Mouse (Mus musculus) thymus, postnatal 36 days (tissue): Measurements from ENCODE around the gene G2e3.
A peak's percentile ranks its signal among the peaks of the same experiment; 100 is the strongest.

Experiments used
- DNase-seq, 2 experiments: peaks; one replicate each; pipeline ENCODE4 v3.0.0; 2022; ENCODE audit warnings: mixed read lengths in 2 of 2

G2e3 gene

DNA sequence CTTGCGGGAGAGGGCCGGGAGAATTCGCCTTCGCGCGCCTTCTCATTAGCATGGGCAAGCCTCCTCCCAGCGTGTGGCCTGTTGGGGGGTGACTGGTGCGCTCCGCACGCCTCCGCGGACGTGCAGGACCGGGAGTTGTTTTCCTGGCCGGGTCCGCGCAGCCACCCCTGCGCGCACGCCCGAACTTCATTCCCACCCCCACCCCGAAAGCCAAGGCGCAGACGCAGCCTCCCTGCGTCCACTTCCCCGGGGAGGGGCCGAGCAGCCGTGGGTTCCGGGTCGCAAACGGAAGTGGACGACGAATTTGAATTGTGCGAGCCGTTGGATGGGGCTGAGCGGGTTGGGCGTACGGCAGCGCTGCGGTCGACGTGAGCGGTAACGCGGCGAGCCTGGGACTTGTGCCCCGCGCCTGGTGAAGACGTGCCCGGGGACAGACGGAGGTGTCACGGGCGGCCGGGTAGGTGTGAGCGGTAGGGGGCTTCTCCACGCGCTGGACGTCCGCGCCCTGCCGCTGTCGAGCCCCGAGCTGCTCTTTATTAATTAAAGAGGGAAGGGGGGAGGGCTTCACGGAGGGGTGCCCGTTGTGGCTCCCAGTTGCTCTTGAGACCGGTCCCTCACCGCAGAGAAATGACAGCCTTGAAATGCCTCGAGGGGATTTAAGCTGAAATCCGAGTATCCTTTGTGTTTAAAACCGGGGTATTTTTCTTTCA is at the start of gene G2e3:
TSS of gene G2e3 (plus strand) at position 74 of the 710 bp plus-strand sequence.
- peak; percentile 80 to 86 for DNase-seq

DNA sequence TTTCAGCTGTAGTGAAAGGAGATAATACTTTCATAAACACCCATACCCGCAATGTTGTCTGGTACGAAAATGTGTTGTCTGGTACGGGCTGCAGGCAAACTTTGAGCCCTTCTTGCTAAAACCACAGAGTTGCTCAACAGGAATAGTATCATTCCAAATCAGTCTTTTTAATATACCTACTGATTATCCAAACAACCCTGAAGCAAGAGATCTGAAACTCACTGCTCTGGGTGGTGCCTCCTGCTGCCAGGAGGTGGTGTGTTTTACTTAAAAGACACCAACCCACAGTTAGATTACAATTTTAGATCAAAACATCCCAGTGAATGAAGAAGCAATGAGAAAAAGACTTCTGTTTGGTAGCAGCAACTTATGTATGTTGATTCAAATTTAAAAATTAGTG is 24.3 kb upstream of the G2e3 start:
- DNase-seq, result no peak

DNA sequence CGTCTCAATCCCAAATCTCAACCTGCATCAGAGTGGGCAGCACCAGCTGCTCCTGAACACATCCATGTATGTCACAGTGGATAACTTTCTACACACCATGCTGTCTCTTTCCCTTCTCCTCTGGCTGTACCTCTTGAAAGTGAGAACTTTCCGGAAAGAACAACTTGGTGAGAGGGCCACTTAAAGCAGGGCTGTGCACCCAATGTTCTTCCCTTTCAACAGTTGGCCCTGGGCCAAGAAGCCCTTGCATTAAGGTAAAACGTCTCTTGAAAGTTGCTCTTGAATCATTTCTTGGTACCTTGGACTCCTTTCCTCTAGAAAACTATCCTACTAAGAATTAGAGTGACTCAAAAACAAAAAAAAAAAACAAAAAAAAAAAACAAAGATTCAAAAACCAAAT is 21.0 kb upstream of the G2e3 start:
- DNase-seq, result no peak

DNA sequence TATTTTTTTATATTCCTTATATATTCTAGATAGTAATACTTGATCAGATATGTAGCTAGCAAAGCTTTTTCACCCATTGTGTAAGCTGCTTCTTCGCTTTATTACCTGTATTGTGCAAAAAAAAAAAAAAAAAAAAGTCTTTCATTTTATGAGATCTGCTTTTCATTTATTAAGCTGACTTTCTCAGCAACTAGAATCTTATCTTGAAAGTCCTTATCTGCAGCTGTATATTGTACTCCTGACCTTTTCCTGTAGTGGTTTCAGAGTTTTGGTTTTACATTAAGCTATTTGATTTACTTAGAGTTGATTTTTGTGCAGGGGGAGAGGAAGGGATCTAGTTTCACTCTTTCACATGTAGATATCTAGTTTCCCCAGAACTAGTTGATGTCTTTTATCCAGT is 10.8 kb upstream of the G2e3 start:
- DNase-seq, result no peak

DNA sequence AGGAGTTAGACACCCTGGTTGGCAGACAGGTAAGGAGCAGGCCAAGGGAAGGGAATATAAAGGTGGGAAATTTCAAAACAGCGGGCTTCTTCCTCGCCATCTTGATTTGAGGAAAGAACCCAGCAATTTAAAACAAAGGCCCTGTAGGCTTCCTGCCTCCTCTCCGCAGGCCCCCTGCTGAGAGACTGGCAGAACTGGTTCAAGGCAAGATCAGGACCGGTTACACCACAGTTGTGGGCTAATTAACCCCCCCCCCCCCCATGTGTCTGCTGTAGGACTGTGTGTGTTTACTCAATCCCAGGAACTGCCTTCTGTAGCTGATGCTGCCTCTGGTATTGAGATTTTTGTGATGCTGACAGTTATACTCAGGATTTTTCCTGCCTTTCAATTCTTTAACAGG is 1.7 kb upstream of the G2e3 start:
- DNase-seq, result no peak

DNA sequence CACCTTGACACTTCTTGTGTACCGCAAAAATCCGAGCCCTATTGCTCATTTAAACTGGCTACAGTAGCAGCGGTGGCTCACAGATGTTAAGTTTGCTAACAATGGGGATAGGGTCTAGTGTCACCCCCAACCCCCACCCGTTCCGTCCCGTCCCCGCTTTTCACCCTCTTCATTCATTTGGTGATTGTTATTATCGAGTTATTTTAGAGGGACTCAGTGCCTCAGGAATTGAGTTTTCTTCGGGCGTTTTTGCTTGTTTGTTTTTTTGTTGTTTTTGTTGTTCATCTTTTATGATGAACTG is 787 bp downstream of the G2e3 start:
- DNase-seq, result no peak

DNA sequence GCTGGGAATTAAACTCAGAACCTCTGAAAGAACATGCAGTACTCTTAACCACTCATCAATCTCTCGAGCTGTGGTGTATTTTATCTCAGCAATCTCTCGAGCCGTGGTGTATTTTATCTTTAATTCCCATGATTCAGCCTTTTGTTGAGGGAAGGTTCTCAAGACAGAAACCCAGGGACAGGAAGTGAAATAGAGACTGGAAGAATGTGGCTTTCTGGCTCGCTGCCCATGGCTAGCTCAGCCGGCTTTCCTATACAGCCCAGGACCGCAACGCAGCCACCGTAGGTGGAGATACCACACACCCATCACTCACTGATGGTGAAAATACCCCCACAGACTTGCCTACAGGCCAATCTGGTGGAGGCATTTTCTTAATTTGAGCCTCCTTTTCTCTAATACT is 7.4 kb downstream of the G2e3 start:
- no peak for DNase-seq

DNA sequence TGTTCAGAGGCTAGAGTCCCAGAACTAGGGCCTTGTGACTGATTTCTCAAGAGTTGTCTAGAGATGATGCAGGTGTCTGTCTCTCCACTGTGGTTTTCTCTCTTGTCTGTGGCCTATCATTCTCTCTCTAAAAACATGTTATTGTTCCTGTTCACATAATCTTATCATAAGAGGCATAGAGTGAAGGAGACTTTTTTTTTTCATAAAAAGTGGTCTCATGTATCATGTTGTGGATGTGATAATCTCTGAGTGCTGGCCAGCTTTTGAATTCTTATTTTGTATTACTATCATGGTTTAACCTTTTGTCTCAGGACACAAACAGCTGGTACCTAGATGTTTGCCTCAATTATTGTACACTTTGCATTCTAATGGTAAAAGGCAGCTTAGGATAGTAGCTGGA is 13.4 kb downstream of the G2e3 start:
- DNase-seq, result no peak

DNA sequence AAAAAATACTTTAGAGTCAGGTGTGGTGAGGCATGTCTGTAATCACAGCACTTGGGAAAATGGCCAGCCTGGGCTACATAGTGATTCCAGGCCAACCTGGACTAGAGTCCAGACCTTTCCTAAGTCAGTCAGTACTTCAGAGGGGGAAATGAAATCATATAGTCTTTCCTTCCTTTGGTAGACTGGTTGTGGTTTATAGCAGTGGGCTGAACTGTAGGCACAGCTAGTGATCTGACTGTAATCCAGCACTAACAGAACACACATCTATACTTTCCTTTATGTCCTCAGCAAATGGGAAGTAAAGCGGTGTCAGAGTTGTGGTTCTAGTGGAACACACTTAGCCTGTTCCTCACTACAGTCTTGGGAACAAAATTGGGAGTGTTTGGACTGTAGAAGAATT is 15.0 kb downstream of the G2e3 start:
- DNase-seq, result no peak

DNA sequence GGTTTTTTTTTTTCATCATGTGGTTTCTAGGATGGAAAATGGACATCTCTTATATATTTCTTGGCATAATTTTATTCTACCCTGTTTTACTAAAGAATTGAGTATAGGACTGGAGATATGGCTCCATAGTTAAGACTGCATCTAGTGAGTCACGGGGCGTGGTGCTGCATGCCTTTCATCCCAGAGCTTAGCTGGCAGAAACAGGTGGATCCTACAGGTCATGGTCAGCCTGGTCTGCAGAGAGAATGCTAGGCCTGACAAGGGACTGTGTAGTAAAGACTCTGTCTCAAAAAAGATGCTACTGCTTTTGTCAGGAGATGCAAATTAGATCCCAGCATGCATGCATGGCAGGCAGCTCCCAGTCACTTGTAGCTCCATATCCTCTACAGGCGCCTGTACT is 20.6 kb downstream of the G2e3 start:
- DNase-seq, result no peak

DNA sequence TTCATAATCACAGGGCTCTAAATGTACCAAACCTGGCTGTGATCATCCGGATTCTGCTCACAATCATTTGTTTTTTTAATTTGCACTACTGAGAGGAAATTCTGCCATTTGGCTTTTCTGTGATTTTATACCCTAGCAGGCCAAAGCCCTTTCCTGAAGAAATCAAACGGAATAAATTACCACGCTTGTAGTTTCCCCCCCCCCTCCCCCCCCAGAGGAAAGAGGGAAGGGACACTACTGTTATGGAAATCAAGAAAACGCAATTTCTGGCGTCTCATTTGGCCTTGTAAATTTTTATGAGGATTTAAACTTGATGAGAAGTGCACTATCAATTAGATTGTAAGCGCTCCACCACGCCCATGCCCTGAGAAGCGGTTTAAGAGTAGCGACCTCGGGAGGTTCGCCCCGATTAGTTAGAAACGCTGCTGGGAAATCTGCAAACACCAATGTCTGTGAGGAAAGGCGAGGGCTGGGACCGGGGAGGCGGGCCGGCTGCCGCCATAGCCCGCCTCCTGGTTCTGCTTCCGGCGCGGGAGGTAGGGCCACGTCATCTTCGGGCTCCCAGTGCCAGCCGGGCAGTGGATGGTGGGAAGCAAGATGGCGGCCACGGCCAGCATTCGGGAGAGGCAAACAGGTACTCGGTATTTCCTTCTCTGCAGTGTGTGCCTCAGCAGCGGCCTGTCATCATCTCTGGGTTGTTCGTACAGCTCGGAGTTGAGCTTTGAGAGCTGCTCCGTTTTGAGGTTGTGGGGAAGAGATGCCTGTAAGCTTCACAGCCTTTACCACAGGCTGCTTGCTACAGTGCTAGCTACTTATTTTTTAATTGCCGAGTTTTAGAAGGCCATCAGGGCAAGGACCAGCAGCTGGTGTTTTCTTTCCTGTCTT is 29.4 kb downstream of the G2e3 start, which contains the start of gene Scfd1:
TSS of gene Scfd1 (plus strand) at position 508 of the 885 bp plus-strand sequence.
- DNase-seq, result peak; percentile 87 to 91

DNA sequence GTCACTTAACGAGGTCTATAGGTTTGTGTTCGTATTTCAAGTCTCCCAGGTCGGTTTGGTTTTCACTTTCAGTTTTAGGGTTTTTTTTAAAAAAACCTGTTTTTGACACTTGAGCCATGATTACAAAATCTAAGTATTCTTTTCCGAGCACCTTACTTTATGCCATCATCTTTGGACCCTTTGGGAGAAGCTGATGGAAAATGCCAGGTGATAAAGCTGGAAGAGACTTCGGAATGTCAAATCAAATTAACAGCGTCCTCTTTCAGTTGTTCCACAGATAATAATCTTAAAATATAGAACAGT is 30.0 kb downstream of the G2e3 start:
- DNase-seq, result no peak

DNA sequence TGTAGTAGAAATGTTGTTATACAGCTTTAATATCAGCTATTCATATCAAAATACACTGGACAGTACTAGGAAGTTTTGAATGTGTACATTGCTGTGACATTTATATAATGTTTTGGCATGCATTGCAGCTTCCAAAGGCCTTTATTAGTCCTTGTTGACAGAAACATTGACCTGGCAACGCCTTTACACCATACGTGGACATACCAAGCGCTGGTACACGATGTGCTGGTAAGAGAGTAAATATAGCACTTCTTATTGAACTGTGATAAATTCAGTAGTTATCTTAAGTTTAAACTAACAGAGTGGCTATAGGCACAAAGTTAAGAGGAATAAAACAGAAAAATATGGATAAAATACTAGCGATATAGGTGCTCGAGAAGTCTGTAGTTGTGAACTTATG is 52.0 kb downstream of the G2e3 start:
- no peak for DNase-seq

DNA sequence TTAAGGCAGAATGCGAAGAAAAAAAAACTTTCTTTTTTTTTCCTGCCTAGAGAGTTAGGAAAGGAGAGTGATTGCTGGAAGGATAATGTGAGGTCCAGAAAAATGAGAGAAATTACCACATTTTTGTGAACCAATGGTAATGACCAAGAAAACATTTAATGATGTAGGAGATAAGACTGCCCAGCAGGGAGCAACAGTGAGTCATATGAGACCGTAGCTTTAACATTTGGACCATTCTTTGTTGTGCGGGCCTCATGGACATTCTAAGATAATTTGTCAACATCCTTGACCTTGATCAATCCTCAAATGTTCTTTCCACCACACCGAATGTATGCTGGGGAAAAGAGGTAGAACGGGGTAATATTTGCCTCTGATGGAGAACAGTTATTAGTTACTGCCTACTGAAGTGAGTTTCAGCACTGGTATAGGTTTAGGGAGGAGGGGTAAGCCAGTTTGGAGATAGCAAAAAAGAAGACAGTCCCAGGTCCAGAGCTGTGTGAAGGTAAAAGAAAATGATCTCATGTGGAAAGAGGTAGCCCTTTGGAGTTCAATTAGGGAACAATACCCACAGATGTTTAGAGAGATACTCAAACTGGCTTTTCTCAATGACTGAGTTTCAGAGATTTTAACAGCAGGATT is 54.3 kb downstream of the G2e3 start:
- DNase-seq, result no peak

DNA sequence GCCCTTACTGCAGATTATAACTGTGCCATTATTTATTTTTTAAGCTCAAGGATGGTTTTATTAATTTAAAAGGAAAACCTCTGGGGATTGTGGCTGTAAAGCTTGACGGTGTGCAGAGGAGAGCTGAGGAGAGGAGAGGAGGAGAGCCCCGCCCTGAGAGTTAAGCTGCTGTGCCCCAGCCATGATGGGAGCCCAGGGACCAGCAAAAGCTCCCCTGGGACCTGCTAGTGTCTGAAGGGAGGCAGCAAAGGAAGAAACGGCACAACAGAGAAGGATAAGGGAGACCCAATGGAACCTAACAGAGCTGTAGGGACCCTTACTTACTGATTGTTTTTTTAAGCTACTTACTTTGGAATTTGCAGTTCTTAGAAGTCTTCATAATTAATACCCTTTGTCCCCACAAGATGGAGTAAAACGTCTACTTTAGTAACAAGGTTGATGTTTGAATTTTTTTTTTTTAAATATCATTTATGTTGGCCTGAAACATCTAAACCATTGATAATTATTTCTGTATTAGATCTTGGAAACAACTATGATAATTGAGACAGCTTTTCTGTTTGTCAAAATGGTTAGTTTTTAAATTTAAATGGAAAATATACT is 56.2 kb downstream of the G2e3 start:
- no peak for DNase-seq

DNA sequence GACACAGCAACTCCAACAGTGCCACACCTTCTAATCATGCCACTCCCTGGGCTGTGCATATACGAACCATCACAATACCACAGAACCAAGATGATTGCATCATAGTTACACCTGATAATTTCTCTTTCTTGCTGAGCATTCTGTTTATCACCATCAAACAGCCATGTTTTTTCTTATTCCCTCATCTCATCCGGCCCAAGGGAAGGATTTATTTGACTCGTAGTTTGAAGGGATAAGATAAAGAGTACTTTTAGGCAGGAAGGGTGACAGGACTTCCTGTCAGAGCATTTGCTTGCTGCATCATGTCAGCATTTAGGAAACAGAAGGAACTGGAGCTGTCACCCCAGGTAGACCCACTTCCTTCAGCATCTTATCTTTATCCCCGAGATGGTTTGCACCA is 63.5 kb downstream of the G2e3 start:
- no peak for DNase-seq
